Mouse (Mus musculus) small intestine, adult 2 months (tissue): ENCODE results near the gene Pear1.

Source experiments
- CTCF ChIP-seq: fragments of 200-500 bp; IDR thresholded peaks from 2 replicates; pipeline ENCODE4 v1.5.1; 2012; ENCODE audit warnings: low read depth, mild to moderate bottlenecking, control low read depth, inconsistent platforms, low read length, moderate library complexity, mixed read lengths; ENCODE audit not compliant: insufficient replicate concordance, insufficient read length; ENCODE audit errors: extremely low read depth
- POLR2A ChIP-seq: fragments of 200-500 bp; IDR thresholded peaks from 2 replicates; pipeline ENCODE4 v1.6.1; 2012; ENCODE audit warnings: low read depth, mild to moderate bottlenecking, control low read depth, inconsistent platforms, low read length, moderate library complexity

DNA sequence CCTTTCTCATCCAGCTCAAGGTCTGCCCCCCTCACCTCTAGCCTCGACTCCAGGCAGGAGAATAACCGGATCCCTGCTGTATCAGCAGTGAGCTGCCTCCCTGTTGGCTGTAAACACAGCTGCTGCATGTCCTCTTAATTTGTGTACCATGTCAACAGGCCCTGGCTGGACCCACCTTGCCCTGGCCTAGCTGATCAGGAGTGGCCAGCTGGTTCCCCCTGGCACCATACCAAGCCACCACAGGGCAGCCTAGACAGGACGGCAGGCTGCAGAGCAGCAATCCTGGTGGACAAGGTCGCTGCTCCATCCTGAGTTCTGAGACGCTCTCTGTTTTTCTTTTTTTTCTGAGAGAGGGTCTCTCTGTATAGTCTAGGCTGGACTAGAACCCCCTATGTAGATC is 22.4 kb downstream of the Pear1 start:
- TF ChIP-seq POLR2A (no peak), CTCF (no peak)
